Mouse (Mus musculus) forebrain, postnatal 0 days (tissue): Measurements from ENCODE around the gene Pde11a. TPM values are rescaled to one million over a fixed set of nuclear protein-coding genes. Genes with fewer than 3 reads are reported as not detected.

ENCODE experiments used
- ATAC-seq: fragments of 200-750 bp; cut with Nextera tagmentation; 2 replicates; pipeline ENCODE4 v1.8.0; 2017; ENCODE audit warnings: mild to moderate bottlenecking, moderate library complexity
- DNase-seq: peaks from one replicate; pipeline ENCODE4 v3.0.0-alpha.2; 2015
- H3K27ac ChIP-seq: fragments of 300-500 bp; sonication (generic); 2 replicates; pipeline ENCODE4 v1.5.1; 2014; ENCODE audit warnings: low read depth, mild to moderate bottlenecking, antibody characterized with exemption, low read length, moderate library complexity, mixed read lengths
- H3K27me3 ChIP-seq: fragments of 300-500 bp; sonication (generic); 2 replicates; pipeline ENCODE4 v1.6.1; 2014; ENCODE audit warnings: mild to moderate bottlenecking, low read length, mixed read lengths; ENCODE audit not compliant: insufficient read depth
- H3K36me3 ChIP-seq: fragments of 300-500 bp; sonication (generic); 2 replicates; pipeline ENCODE4 v1.6.1; 2014; ENCODE audit warnings: mild to moderate bottlenecking, moderate library complexity; ENCODE audit not compliant: insufficient read depth
- H3K4me1 ChIP-seq: fragments of 300-500 bp; sonication (generic); 2 replicates; pipeline ENCODE4 v1.6.1; 2014; ENCODE audit warnings: antibody characterized with exemption; ENCODE audit not compliant: insufficient read depth
- H3K4me2 ChIP-seq: fragments of 300-500 bp; sonication (generic); 2 replicates; pipeline ENCODE4 v1.6.1; 2014; ENCODE audit warnings: low read depth, mild to moderate bottlenecking, moderate library complexity
- H3K4me3 ChIP-seq: fragments of 300-500 bp; sonication (generic); 2 replicates; pipeline ENCODE4 v1.5.1; 2014; ENCODE audit warnings: low read depth, low read length, mixed read lengths
- H3K9ac ChIP-seq: fragments of 300-500 bp; sonication (generic); 2 replicates; pipeline ENCODE4 v1.6.1; 2014; ENCODE audit warnings: mild to moderate bottlenecking
- H3K9me3 ChIP-seq: fragments of 300-500 bp; sonication (generic); 2 replicates; pipeline ENCODE4 v1.6.1; 2016; ENCODE audit warnings: low read length
- CTCF ChIP-seq: sonication (generic); IDR thresholded peaks from 2 replicates; pipeline ENCODE4 v1.5.1; 2016; ENCODE audit warnings: antibody characterized with exemption, control low read depth, low read depth
- WGBS: fragments of 180-500 bp; shearing (Covaris S2); extraction: QIAGEN DNeasy Blood & Tissue Kit; methylation state at CpG from one replicate; pipeline ENCODE4 v1.1.7; 2014; 5-methylcytosine and 5-hydroxymethylcytosine counted together
- polyA plus RNA-seq: library from polyadenylated mRNA; unstranded; fragments of >200 nt; fragmentation: Nextera tagmentation; extraction: Ambion mirVana; gene quantifications from 2 replicates; pipeline ENCODE4 v1.2.1, GENCODE M21; 2015
- total RNA-seq: library from RNA; depleted of rRNA; stranded (reverse); fragments of >200 nt; gene quantifications from 2 replicates; pipeline ENCODE4 v1.2.3, GENCODE M21; 2014

Pde11a gene
- total and polyA plus RNA-seq, 2 experiments from 2014 or later, result 0.86 to 1.0 TPM

GRCm38 (mm10) chr2:75999636-76000035 lies 338.9 kb downstream of the Pde11a start:
- no peak overlapping the region for H3K27ac ChIP-seq
- H3K27me3 ChIP-seq, result no peaks in the 10 kb centered on the region
- no peaks in the 10 kb centered on the region for H3K36me3 ChIP-seq
- WGBS, result 76% methylated on average over 12 of the region's 12 CpGs
- H3K4me2 ChIP-seq, result no peak overlapping the region
- no peaks in the 10 kb centered on the region for H3K4me1 ChIP-seq
- DNase-seq (no peak), ATAC-seq (no peak)
- H3K9ac ChIP-seq, result no peak overlapping the region
- no peaks in the 10 kb centered on the region for H3K9me3 ChIP-seq
- no peak for TF ChIP-seq CTCF
- H3K4me3 ChIP-seq, result no peak overlapping the region

- Histone ChIP-seq H3K27me3 (no peaks in the 10 kb centered on the region), H3K9me3 (no peaks in the 10 kb centered on the region), H3K4me3 (no peak overlapping the region), H3K4me1 (no peaks in the 10 kb centered on the region), H3K36me3 (no peaks in the 10 kb centered on the region), H3K9ac (no peak overlapping the region), H3K4me2 (no peak overlapping the region), H3K27ac (no peak overlapping the region)
- DNase-seq, result peak; percentile 72
- TF ChIP-seq CTCF, result no peak
- WGBS, result 33% methylated on average over 8 of the region's 8 CpGs
- ATAC-seq, result peak; percentile 91
Measured at GRCm38 (mm10) chr2:75998692-75999091, 339.9 kb downstream of the Pde11a start.

- no peaks in the 10 kb centered on the region for H3K27me3 ChIP-seq
- no peaks in the 10 kb centered on the region for H3K9me3 ChIP-seq
- no peak overlapping the region for H3K27ac ChIP-seq
- no peak overlapping the region for H3K4me3 ChIP-seq
- H3K4me1 ChIP-seq, result no peaks in the 10 kb centered on the region
- no peak for ATAC-seq
- 73% methylated on average over 12 of the region's 12 CpGs for WGBS
- no peaks in the 10 kb centered on the region for H3K36me3 ChIP-seq
- no peak for TF ChIP-seq CTCF
- no peak overlapping the region for H3K4me2 ChIP-seq
- DNase-seq, result no peak
- no peak overlapping the region for H3K9ac ChIP-seq
Measured at GRCm38 (mm10) chr2:75997726-75998125, 340.8 kb downstream of the Pde11a start.

GRCm38 (mm10) chr2:75994841-75995240 lies 343.7 kb downstream of the Pde11a start:
- H3K9ac ChIP-seq, result no peak overlapping the region
- H3K27ac ChIP-seq, result no peak overlapping the region
- H3K4me2 ChIP-seq, result no peak overlapping the region
- no peaks in the 10 kb centered on the region for H3K9me3 ChIP-seq
- no peaks in the 10 kb centered on the region for H3K36me3 ChIP-seq
- DNase-seq (no peak), ATAC-seq (no peak)
- no peaks in the 10 kb centered on the region for H3K27me3 ChIP-seq
- no peak overlapping the region for H3K4me3 ChIP-seq
- H3K4me1 ChIP-seq, result no peaks in the 10 kb centered on the region
- TF ChIP-seq CTCF, result no peak
- 95% methylated on average over 11 of the region's 11 CpGs for WGBS

GRCm38 (mm10) chr2:75991581-75992205 lies 346.9 kb downstream of the Pde11a start:
- DNase-seq (no peak), ATAC-seq (no peak)
- 74% methylated on average over 6 of the region's 6 CpGs for WGBS
- H3K9me3 ChIP-seq, result no peaks in the 10 kb centered on the region
- no peak overlapping the region for H3K4me2 ChIP-seq
- no peak overlapping the region for H3K9ac ChIP-seq
- no peak for TF ChIP-seq CTCF
- peaks cover 14% of the 10 kb centered on the region; the same call in 1 of the 2 replicates for H3K4me1 ChIP-seq
- no peaks in the 10 kb centered on the region for H3K27me3 ChIP-seq
- H3K27ac ChIP-seq, result no peak overlapping the region
- H3K36me3 ChIP-seq, result no peaks in the 10 kb centered on the region
- no peak overlapping the region for H3K4me3 ChIP-seq

- H3K9ac ChIP-seq, result no peak overlapping the region
- H3K4me1 ChIP-seq, result peaks cover 14% of the 10 kb centered on the region; the same call in 1 of the 2 replicates
- H3K4me3 ChIP-seq, result no peak overlapping the region
- H3K9me3 ChIP-seq, result no peaks in the 10 kb centered on the region
- no peaks in the 10 kb centered on the region for H3K27me3 ChIP-seq
- DNase-seq (peak; percentile 53), ATAC-seq (peak; percentile 28; the same call in 1 of the 2 replicates)
- H3K36me3 ChIP-seq, result no peaks in the 10 kb centered on the region
- TF ChIP-seq CTCF, result peak; percentile 69
- H3K27ac ChIP-seq, result no peak overlapping the region
- WGBS, result 60% methylated on average over 13 of the region's 13 CpGs
- H3K4me2 ChIP-seq, result no peak overlapping the region
Measured at GRCm38 (mm10) chr2:75990885-75991539, 347.6 kb downstream of the Pde11a start.

- TF ChIP-seq CTCF, result no peak
- peak overlapping the region; percentile 72 for H3K27ac ChIP-seq
- no peaks in the 10 kb centered on the region for H3K36me3 ChIP-seq
- WGBS, result 46% methylated on average over 4 of the region's 4 CpGs
- peak overlapping the region; percentile 11; the same call in 1 of the 2 replicates for H3K4me2 ChIP-seq
- ATAC-seq (no peak), DNase-seq (no peak)
- H3K4me3 ChIP-seq, result no peak overlapping the region
- H3K9me3 ChIP-seq, result no peaks in the 10 kb centered on the region
- no peaks in the 10 kb centered on the region for H3K27me3 ChIP-seq
- H3K4me1 ChIP-seq, result peaks cover 14% of the 10 kb centered on the region; the same call in 1 of the 2 replicates
- H3K9ac ChIP-seq, result no peak overlapping the region
Measured at GRCm38 (mm10) chr2:75989694-75990093, 348.9 kb downstream of the Pde11a start.
